Mouse (Mus musculus) E14TG2a.4 (cell line): ENCODE data around the gene Cygb.

ENCODE experiments used
- CTCF ChIP-seq: conservative IDR thresholded peaks from 2 replicates; pipeline ENCODE4 v1.5.1; 2014; ENCODE audit warnings: low read length
- NANOG ChIP-seq: IDR thresholded peaks from 2 replicates; pipeline ENCODE4 v1.6.1; 2014; ENCODE audit warnings: borderline replicate concordance, low read length, mixed read lengths
- POU5F1 ChIP-seq: IDR thresholded peaks from 2 replicates; pipeline ENCODE4 v1.6.1; 2014; ENCODE audit warnings: low read length, borderline replicate concordance

- TF ChIP-seq CTCF, result no peak
- TF ChIP-seq NANOG, result no peak
- TF ChIP-seq POU5F1, result no peak
These were observed 21.2 kb downstream of the Cygb start for GRCm38 (mm10) chr11:116632962-116633361.
